Mouse (Mus musculus) hindbrain, postnatal 0 days (tissue): ENCODE measurements at regions not wholly inside any gene's neighbourhood (a gene's known extent, or its start where the extent isn't known, plus 50 kb on each side); places are given as distances from the start of the nearest gene placed in this dataset.

Experiments used
- ATAC-seq: fragments of 200-750 bp; cut with Nextera tagmentation; 2 replicates; pipeline ENCODE4 v1.8.0; 2017; ENCODE audit warnings: mild to moderate bottlenecking, moderate TSS enrichment, moderate library complexity
- DNase-seq: peaks from one replicate; pipeline ENCODE4 v3.0.0-alpha.2; 2015; ENCODE audit warnings: low spot score
- H3K27ac ChIP-seq: fragments of 300-500 bp; sonication (generic); 2 replicates; pipeline ENCODE4 v1.5.1; 2014; ENCODE audit warnings: mild to moderate bottlenecking
- H3K27me3 ChIP-seq: fragments of 300-500 bp; sonication (generic); 2 replicates; pipeline ENCODE4 v1.6.1; 2014; ENCODE audit warnings: low read length, mixed read lengths; ENCODE audit not compliant: insufficient read depth
- H3K36me3 ChIP-seq: fragments of 300-500 bp; sonication (generic); 2 replicates; pipeline ENCODE4 v1.6.1; 2014; ENCODE audit warnings: low read length, mixed read lengths; ENCODE audit not compliant: insufficient read depth
- H3K4me1 ChIP-seq: fragments of 300-500 bp; sonication (generic); 2 replicates; pipeline ENCODE4 v1.6.1; 2014; ENCODE audit warnings: antibody characterized with exemption, low read length, mixed read lengths; ENCODE audit not compliant: insufficient read depth
- H3K4me2 ChIP-seq: fragments of 300-500 bp; sonication (generic); 2 replicates; pipeline ENCODE4 v1.6.1; 2014; ENCODE audit warnings: low read depth, mild to moderate bottlenecking, low read length, moderate library complexity, mixed read lengths
- H3K4me3 ChIP-seq: fragments of 300-500 bp; sonication (generic); 2 replicates; pipeline ENCODE4 v1.5.1; 2014; ENCODE audit warnings: low read length
- H3K9ac ChIP-seq: fragments of 300-500 bp; sonication (generic); replicated peaks from 2 replicates; pipeline ENCODE4 v1.6.1; 2014; ENCODE audit warnings: mild to moderate bottlenecking, low read length, moderate library complexity, mixed read lengths
- H3K9me3 ChIP-seq: fragments of 300-500 bp; sonication (generic); 2 replicates; pipeline ENCODE4 v1.6.1; 2016; ENCODE audit warnings: low read length, mixed read lengths
- CTCF ChIP-seq: IDR thresholded peaks from 2 replicates; pipeline ENCODE4 v1.5.1; 2016; ENCODE audit warnings: antibody characterized with exemption, control low read depth, low read depth
- WGBS: fragments of 180-500 bp; shearing (Covaris S2); extraction: QIAGEN DNeasy Blood & Tissue Kit; methylation state at CpG from one replicate; pipeline ENCODE4 v1.1.7; 2014; 5-methylcytosine and 5-hydroxymethylcytosine counted together

DNA sequence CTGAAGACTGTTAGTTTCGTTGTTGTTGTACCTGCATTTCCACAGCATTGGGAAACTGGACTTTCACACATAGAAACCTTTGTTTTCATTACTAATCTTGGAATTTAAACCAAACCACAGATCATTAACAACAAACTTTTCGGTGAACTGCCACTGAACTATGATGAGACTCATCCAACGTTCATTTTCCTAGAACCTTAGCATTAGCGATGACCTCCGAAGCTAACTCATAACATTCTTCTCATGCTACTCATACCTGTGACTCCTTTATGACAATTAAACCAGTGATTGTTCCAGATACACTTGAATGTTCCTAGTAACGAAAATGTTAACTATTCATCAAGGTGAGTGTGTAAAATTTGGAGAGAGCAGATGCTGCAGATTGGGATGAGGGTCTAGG, 917.5 kb upstream of the Mdga2 start:
- DNase-seq, result no peak
- Histone ChIP-seq H3K36me3 (no peaks in the 10 kb centered on the region), H3K27ac (no peak overlapping the region), H3K9ac (no peak overlapping the region), H3K27me3 (no peaks in the 10 kb centered on the region), H3K4me2 (no peak overlapping the region), H3K4me1 (no peaks in the 10 kb centered on the region), H3K4me3 (no peak overlapping the region), H3K9me3 (no peaks in the 10 kb centered on the region)
- WGBS, result 84% methylated on average over 6 of the region's 6 CpGs
- no peak for ATAC-seq
- TF ChIP-seq CTCF, result no peak

DNA sequence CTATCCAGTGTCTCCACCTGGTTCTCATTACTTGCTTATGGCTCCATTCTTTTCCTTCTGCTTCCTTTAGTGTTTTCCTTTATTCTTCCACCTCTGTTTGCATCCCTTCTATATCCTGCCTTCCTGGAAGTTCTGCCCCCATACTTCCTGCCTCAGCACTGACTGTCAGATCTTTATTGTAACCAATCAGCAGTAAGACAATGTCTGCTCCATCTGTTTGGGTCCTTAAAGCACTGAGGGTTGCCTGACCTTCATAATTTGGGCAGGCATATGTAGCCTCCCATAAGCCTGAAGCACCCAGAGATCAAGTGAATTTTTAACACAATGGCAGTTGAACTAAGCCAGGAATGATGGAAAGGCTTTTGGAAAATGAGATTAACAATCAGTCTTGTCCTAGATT, 909.4 kb upstream of the Mdga2 start:
- Histone ChIP-seq H3K4me2 (no peak overlapping the region), H3K27me3 (no peaks in the 10 kb centered on the region), H3K4me3 (no peak overlapping the region), H3K9ac (no peak overlapping the region), H3K36me3 (no peaks in the 10 kb centered on the region), H3K9me3 (no peaks in the 10 kb centered on the region), H3K4me1 (no peaks in the 10 kb centered on the region), H3K27ac (no peak overlapping the region)
- TF ChIP-seq CTCF, result no peak
- DNase-seq (no peak), ATAC-seq (no peak)

DNA sequence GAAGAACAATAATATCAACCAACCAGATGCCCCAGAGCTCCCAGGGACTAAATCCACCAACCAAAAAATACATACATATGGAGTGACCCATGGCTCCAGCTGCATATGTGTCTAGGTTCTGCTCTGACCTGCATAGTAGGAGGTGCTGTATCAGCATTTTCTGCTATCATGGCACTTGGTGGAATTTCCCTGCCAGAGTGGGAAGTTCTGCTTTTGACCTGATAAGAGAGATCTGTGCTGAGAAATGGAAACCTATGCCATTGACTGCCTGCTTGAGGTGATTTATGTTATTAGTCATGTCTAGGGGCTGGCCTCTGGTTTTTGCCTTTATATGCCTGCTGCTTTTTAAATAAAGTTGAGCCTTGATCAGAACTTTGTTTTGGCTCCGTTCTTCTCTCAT, 893.4 kb upstream of the Mdga2 start:
- Histone ChIP-seq H3K27me3 (no peaks in the 10 kb centered on the region), H3K9me3 (no peaks in the 10 kb centered on the region), H3K9ac (no peak overlapping the region), H3K4me1 (no peaks in the 10 kb centered on the region), H3K4me3 (no peak overlapping the region), H3K27ac (no peak overlapping the region), H3K4me2 (no peak overlapping the region), H3K36me3 (no peaks in the 10 kb centered on the region)
- no peak for DNase-seq
- no peak for TF ChIP-seq CTCF
- WGBS, result 57% methylated on average over 1 of the region's 1 CpGs
- no peak for ATAC-seq
